ENCODE assay signal across 7 mouse cellular contexts in genomic region chr9:118821220-118822185, GRCm38 (mm10).
A peak's percentile ranks its signal among the peaks of the same experiment; 100 is the strongest.
DNase-seq lines count a peak whose midpoint lies in the region; ATAC-seq lines count a peak whose summit lies in the region.

No protein-coding gene starts in this region.

- 43% methylated on average over 21 of the region's 21 CpGs for WGBS in heart, embryonic 10.5 days
- 47% methylated on average over 21 of the region's 21 CpGs for WGBS in midbrain, embryonic 12.5 days

- peaks cover 19% of the 10 kb centered on the region for H3K4me1 ChIP-seq in heart, embryonic 10.5 days
- peaks cover 14% of the 10 kb centered on the region for H3K4me1 ChIP-seq in midbrain, embryonic 12.5 days

- peak overlapping the region; percentile 48 for H3K4me3 ChIP-seq in heart, embryonic 10.5 days
- H3K4me3 ChIP-seq in midbrain, embryonic 12.5 days = peak overlapping the region; percentile 15; the same call in 1 of the 2 replicates

- H3K9me3 ChIP-seq in heart, embryonic 10.5 days = no peaks in the 10 kb centered on the region
- no peaks in the 10 kb centered on the region for H3K9me3 ChIP-seq in midbrain, embryonic 12.5 days

- H3K36me3 ChIP-seq in heart, embryonic 10.5 days = 0 out of 2 replicates have a peak, but pooled peaks cover 2% of the 10 kb centered on the region
- H3K36me3 ChIP-seq in midbrain, embryonic 12.5 days = no peaks in the 10 kb centered on the region

- peaks cover 14% of the 10 kb centered on the region; the same call in 1 of the 2 replicates for H3K27me3 ChIP-seq in heart, embryonic 10.5 days (ENCODE audit: insufficient read depth, poor library complexity, severe bottlenecking)
- no peaks in the 10 kb centered on the region for H3K27me3 ChIP-seq in midbrain, embryonic 12.5 days

- peak overlapping the region; percentile 45 for H3K4me2 ChIP-seq in midbrain, embryonic 12.5 days (replicated peaks)

- peak; percentile 19 for DNase-seq in ES-CJ7 (ENCODE audit: low read depth, low spot score)
- peak; percentile 31 for DNase-seq in brain, adult 2 months (ENCODE audit: low read depth, low spot score)
- no peak for DNase-seq in heart, embryonic 10.5 days (ENCODE audit: low spot score)
- peak; percentile 48 for DNase-seq in kidney, postnatal 14 days
- DNase-seq in thymus, adult 18-20 months = peak; percentile 64 to 74
- DNase-seq in left cerebral cortex, adult 18-20 months (ENCODE audit: low spot score in 2 of 2) = no peak

- ATAC-seq in midbrain, embryonic 12.5 days (ENCODE audit: low FRiP score, low read depth) = peak; percentile 79

- peak overlapping the region; percentile 79; the same call in 1 of the 2 replicates for H3K27ac ChIP-seq in heart, embryonic 10.5 days
- no peak overlapping the region for H3K27ac ChIP-seq in midbrain, embryonic 12.5 days (replicated peaks)

- H3K9ac ChIP-seq in midbrain, embryonic 12.5 days (replicated peaks) = no peak overlapping the region

Comparison
In these comparisons a context has a peak if more than half of its experiments do, and no peak if none do; other contexts are left out.
1. DNase-seq: peak in ES-CJ7 (single experiment), brain, adult 2 months (single experiment), kidney, postnatal 14 days (single experiment) and thymus, adult 18-20 months (2 of 2); none in heart, embryonic 10.5 days (single experiment) and left cerebral cortex, adult 18-20 months (0 of 2).